Mouse (Mus musculus): ENCODE data around the gene Klhl2. TPM values are rescaled to one million over a fixed set of nuclear protein-coding genes. Genes with fewer than 3 reads are reported as not detected.

The Klhl2 gene
- total RNA-seq, 2 experiments from 2014 or later = 321 to 328 TPM

- no peak for DNase-seq
Measured at GRCm38 (mm10) chr8:64767047-64767446, 82.8 kb downstream of the Klhl2 start.

- DNase-seq = no peak
Measured at GRCm38 (mm10) chr8:64764075-64764474, 85.7 kb downstream of the Klhl2 start.

GRCm38 (mm10) chr8:64762751-64763150, 87.1 kb downstream of the Klhl2 start:
- no peak for DNase-seq

- DNase-seq = no peak
Measured at GRCm38 (mm10) chr8:64761430-64761829, 88.4 kb downstream of the Klhl2 start.

GRCm38 (mm10) chr8:64757956-64758355, 91.9 kb downstream of the Klhl2 start:
- DNase-seq = no peak

- no peak for DNase-seq
Measured at GRCm38 (mm10) chr8:64746215-64747058, 103.4 kb downstream of the Klhl2 start.

GRCm38 (mm10) chr8:64740547-64741211, 109.1 kb downstream of the Klhl2 start:
- DNase-seq = no peak

GRCm38 (mm10) chr8:64738916-64739315, 110.9 kb downstream of the Klhl2 start:
- no peak for DNase-seq

- no peak for DNase-seq
Measured at GRCm38 (mm10) chr8:64736767-64737323, 113.0 kb downstream of the Klhl2 start.

- DNase-seq = no peak
Measured at GRCm38 (mm10) chr8:64735161-64735560, 114.7 kb downstream of the Klhl2 start.

- DNase-seq = peak; percentile 96 to 98
Measured at GRCm38 (mm10) chr8:64733271-64733943, 116.4 kb downstream of the Klhl2 start, which contains the start of gene Msmo1. Gene Msmo1, minus strand, starts transcription at chr8:64733792.

- DNase-seq = no peak
Measured at GRCm38 (mm10) chr8:64732596-64732995, 117.2 kb downstream of the Klhl2 start.

GRCm38 (mm10) chr8:64728156-64728555, 121.7 kb downstream of the Klhl2 start:
- DNase-seq = no peak

- DNase-seq = no peak
Measured at GRCm38 (mm10) chr8:64726190-64726695, 123.6 kb downstream of the Klhl2 start.

GRCm38 (mm10) chr8:64723206-64723605, 126.6 kb downstream of the Klhl2 start:
- DNase-seq = no peak

GRCm38 (mm10) chr8:64717868-64718267, 131.9 kb downstream of the Klhl2 start:
- DNase-seq = no peak

- no peak for DNase-seq
Measured at GRCm38 (mm10) chr8:64712499-64712898, 137.3 kb downstream of the Klhl2 start.

- no peak for DNase-seq
Measured at GRCm38 (mm10) chr8:64711544-64711943, 138.3 kb downstream of the Klhl2 start.

GRCm38 (mm10) chr8:64707481-64707880, 142.3 kb downstream of the Klhl2 start:
- DNase-seq = no peak

- DNase-seq = no peak
Measured at GRCm38 (mm10) chr8:64703191-64703590, 146.6 kb downstream of the Klhl2 start.

GRCm38 (mm10) chr8:64692651-64693201, 157.1 kb downstream of the Klhl2 start, which contains the start of gene Cpe:
Gene Cpe, minus strand, starts transcription at chr8:64693054.
- DNase-seq = peak; percentile 89 to 90
